Mouse (Mus musculus) gastrocnemius, postnatal 4 days (tissue): ENCODE measurements around the gene Gba2. TPM values are rescaled to one million over a fixed set of nuclear protein-coding genes. Genes with fewer than 3 reads are reported as not detected.
"Not testable (repeated sequence)": the region's sequence is repeated elsewhere in the genome, so short reads cannot be mapped to it uniquely, and the experiment has no call there.

Experiments used
- DNase-seq, 2 experiments: peaks; one replicate each; pipeline ENCODE4 v3.0.0; 2021 to 2022; ENCODE audit warnings: low spot score in 2 of 2, mixed read lengths in 2 of 2
- total RNA-seq, 2 experiments: library from RNA; stranded (reverse); gene quantifications; 2 replicates each; pipeline ENCODE4 v1.2.3; 2021

The Gba2 gene
- total RNA-seq, 2 experiments from 2014 or later: 11.5 to 12.0 TPM

GRCm38 (mm10) chr4:43558028-43558630 is 20.5 kb downstream of the Gba2 start:
- no peak for DNase-seq

DNA sequence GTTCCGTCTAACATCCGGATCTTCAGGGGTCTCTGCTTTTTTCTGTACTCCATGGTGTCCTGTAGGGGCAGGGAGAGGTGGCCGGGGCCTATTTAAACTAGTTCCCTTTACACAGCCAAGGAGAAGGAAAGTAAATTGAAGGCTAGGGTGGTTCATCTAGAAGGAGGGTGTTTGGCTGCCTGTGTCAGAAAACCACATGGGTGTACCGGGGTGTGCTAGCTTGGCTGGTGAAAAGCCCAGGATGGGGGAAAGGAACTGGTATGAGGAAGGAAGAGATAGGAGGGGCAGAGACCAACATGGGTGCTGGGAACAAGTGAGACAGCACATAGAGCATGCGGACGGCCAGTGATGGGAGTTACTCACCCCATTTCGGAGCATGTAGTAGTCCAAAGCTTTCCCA is 22.7 kb downstream of the Gba2 start:
- DNase-seq: no peak

DNA sequence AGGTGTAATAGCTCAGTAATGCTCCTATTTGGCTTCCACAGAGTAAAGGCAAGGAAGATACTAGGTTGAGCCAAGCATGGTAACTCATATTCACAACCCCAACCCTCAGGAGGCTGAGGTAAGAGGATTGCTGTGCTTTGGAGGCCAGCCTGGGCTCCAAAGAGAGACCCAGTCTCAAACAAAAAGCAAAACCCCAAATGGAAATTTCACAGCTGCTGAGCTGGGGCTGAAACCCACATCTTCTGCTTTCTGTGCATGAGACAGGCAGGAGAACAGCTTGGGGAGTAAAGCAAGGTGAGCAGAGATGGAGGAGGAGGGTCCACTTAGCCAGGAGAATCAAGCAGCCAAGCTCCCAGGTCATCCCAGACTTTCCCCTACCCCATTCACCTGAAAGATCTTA is 24.8 kb downstream of the Gba2 start:
- DNase-seq: no peak

GRCm38 (mm10) chr4:43552437-43552836 is 26.2 kb downstream of the Gba2 start:
- DNase-seq: no peak

- DNase-seq: not testable (repeated sequence)
These were observed 26.8 kb downstream of the Gba2 start for GRCm38 (mm10) chr4:43551854-43552253.

DNA sequence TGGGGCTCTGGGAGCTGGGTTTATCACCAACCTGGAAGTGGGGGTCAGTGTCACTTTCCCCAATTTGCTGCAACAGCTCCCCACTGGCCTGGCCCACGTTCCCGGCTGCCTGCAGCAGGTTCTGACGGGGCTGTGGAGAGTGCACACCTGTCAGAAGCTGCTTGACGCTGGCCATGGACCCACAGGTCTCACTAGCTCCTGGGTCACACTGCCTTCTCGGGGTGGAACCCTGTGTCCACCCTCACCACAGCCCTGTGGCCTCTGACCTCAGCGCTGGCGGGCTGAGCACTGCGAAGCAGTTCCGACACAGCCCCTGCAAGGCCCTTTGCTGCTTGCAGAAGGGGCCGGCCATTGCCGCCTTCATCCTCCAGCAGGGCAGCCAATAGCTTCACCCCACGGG is 29.6 kb downstream of the Gba2 start:
- no peak for DNase-seq

GRCm38 (mm10) chr4:43547160-43547559 is 31.5 kb downstream of the Gba2 start:
- no peak for DNase-seq

DNA sequence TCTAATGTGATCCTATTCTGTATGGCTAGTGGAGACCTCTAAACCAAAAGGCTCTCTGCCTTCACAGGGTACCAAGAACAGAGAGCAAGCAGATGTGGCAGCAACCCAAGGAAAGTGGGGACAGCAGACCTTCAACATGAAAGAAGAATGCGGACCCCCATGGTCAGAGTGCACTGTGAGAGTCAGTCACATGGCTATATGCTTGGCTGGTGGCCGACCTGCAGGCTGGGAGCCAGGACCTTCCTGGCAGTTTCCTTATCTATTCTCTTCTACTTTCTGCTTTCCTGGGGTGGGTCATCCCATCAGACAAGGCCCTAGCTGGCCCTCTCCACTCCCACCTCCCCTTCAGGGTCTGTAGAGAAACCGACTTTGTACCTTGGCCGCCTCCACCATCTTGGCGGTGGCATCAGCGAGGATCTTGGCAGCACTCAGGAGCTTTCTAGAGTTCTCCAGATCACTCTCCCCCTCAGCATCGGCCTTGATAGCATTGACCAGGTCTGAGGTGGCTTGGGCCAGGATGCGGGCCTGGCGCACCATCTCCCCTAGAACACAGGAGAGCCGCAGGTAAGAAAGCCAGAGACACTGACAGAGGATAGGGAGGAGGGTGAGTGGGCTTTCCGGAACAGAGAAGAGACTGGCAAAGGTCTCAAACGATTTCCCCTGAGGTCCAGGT is 32.2 kb downstream of the Gba2 start:
- DNase-seq: no peak

DNA sequence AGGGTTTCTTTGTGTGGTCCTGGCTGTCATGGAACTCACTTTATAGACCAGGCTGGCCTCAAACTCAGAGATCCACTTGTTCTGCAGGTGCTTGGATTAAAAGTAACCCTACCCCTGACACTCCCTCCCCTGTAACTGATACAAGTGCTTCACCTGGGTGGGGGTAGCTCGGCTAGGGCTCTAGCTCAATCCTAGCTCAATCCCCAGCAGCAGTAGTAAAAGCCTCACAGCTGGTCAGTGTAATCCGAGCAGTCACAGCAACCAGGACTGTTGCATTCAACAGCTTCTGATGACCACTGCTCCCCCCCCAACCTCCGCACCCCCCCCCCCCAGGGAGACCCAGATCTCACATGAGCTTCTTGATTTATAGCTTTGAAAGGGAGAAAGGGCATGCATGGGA is 36.6 kb downstream of the Gba2 start:
- DNase-seq: no peak

- DNase-seq: no peak
These were observed 42.6 kb downstream of the Gba2 start for GRCm38 (mm10) chr4:43536031-43536430.

DNA sequence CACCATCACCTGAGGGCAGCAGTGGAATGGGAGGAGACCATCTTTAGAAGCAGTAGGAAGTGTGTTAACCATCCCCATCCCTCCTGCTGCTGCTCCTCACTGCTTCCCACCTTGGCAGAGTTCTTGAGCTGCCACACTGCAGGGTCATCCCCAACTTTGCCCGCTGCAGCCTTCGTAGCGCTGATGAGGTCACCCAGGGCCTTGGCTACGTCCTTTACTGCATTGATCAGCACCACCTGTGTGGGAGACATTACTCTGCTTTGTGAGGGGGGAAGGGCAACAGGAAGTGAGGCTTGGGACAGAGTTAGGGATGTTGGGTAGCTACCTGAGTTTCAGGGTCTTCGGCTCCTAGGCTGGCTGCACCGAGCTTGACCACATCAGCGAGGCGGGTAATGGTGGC is 43.0 kb downstream of the Gba2 start:
- no peak for DNase-seq

- no peak for DNase-seq
These were observed 45.4 kb downstream of the Gba2 start for GRCm38 (mm10) chr4:43533270-43533669.

DNA sequence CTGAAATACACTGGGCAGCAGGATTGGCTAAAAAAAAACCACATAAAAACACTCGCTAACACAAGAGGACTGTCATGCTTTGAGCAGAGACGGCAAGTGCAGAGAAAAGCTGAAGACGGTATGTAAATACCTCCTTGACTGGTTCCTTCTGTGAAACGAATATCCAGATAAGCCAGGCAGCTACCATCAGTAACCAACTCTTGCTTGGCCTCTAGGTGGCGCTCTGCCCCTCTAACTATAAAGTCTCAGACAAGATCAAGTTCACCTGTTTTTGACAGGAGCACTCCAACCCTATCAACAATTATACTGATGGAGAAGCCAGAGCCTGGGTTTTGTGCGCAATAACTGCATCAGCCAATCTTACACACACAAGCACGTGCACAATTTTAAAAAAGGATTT is 48.1 kb downstream of the Gba2 start:
- DNase-seq: peak in 1 of 2 experiments; percentile 74

DNA sequence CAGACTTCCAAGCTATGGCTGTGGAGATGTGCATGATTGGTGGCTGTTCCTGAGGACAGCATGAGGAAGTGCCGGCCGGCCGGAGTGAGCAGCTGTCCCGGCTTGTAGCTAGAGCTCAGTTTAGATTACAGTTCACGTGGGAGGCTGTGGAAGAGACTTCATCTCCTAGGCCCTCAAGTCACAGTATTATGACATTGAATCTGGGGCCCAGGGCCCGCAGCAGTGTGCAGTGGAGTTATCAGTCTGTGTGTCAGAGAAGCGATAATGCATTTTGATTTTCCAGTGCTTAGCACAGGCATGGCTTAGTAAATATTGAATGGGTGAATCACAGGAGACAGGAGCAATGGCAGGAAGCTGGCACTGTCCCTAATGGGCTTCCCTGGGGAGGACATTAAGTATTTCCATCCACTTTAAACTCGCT is 48.6 kb downstream of the Gba2 start:
- DNase-seq: no peak

DNA sequence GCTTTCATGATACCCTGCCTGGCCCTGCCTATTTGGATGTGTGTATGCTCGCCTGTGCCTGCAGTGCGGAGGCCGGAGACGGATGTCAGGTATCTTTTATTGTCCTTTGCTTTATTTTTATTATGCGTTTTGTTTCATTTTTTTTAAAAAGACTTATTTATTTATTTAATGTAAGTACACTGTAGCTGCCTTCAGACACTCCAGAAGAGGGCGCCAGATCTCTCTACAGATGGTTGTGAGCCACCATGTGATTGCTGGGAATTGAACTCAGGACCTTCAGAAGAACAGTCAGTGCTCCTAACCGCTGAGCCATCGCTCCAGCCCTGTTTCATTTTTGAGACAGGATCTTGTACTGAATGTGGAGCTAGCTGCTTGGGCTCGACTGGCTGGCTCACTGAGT is 50.2 kb downstream of the Gba2 start:
- DNase-seq: no peak

DNA sequence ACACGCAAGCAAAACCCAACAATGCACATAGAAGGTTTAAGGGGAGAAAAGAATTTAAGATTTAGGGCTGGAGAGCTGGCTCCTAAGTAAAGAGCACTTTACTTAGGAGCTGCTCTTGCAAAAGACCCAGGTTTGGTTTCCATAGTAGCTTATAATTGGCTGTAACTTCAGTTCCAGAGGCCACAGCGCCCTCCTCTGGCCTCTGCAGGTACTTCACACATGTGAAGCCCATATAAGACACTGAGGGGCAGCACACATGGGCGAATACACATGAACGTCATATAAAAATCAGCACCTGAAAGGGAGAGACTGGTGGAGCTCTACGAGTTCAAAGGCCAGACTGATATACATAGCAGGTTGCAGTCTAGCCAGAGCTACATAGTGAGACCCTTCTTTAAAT is 50.8 kb downstream of the Gba2 start:
- DNase-seq: no peak

DNA sequence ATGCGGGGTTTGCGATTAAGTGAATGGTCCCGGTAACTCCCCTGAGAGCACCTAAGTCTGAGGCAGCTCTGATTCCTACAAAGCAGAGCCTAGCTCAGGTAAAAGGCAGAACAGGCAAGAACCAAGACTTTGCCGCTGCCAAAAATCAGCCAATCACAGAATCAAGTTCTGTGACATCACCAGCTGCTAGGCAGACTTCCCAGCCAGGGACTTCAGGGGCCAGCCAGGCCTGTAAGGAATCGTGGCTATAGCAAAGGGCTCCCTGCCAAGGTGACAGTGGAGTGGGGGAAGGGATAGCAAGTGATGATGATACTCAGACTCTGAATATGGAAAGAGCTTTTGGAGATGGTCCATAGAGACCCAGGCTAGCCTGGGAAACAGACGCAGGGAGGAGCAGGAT is 58.7 kb downstream of the Gba2 start:
- DNase-seq: peak; percentile 75 to 84

DNA sequence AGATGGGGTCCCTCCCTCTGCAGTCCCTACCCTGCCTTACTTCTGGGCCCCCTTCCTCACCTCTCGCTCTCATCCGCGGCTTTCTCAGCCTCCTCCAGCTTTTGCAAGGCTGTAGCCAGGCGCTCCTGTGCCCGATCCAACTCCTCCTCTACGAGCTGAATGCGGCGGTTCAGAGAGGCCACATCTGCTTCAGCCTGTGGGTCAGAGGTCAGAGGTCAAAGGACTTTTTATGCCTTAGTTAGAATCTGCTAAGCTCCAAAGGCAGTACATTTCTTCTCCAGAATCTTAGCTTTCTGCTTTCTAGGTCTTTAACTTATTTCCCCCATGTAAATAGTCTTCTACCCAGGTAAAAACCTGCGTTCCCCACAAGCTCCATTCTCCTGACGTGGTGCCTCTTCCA is 59.1 kb downstream of the Gba2 start:
- DNase-seq: no peak

Other genes with a start within 250 kb of the Gba2 start
- gene Rusc2, start 196.9 kb downstream of the Gba2 start, total RNA-seq: 10 to 100 TPM; 58.6 to 63.4 TPM
- gene Fam166b, start 149.7 kb downstream of the Gba2 start, total RNA-seq: under 1 TPM in 1 of 2 experiments, not detected in 1; 0.47 TPM
- gene Tesk1, start 136.9 kb downstream of the Gba2 start, total RNA-seq: 10 to 100 TPM; 39.3 to 40.9 TPM
- gene Cd72, start 124.2 kb downstream of the Gba2 start, total RNA-seq: under 1 TPM; 0.32 to 0.75 TPM
- not detected for gene Sit1, start 95.1 kb downstream of the Gba2 start, total RNA-seq
- 10 to 100 TPM; 23.3 to 28.6 TPM for gene Ccdc107, start 86.0 kb downstream of the Gba2 start, total RNA-seq
- 1 to 10 TPM; 7.9 to 8.9 TPM for gene Arhgef39, start 79.2 kb downstream of the Gba2 start, total RNA-seq
- gene Car9, start 71.9 kb downstream of the Gba2 start, total RNA-seq: 1 to 10 TPM; 1.2 to 3.1 TPM
- 1,000 to 10,000 TPM; 9,033 to 9,337 TPM for gene Tpm2, start 55.1 kb downstream of the Gba2 start, total RNA-seq
- gene Creb3, start 16.5 kb downstream of the Gba2 start, total RNA-seq: 10 to 100 TPM; 51.9 to 55.1 TPM
- 100 to 1,000 TPM; 137 to 140 TPM for gene Tln1, start 16.2 kb downstream of the Gba2 start, total RNA-seq
- 10 to 100 TPM; 37.1 to 41.3 TPM for gene Rgp1, start 158 bp downstream of the Gba2 start, total RNA-seq
- not detected for gene Msmp, start 5.6 kb upstream of the Gba2 start, total RNA-seq
- gene Npr2, start 53.1 kb upstream of the Gba2 start, total RNA-seq: 10 to 100 TPM; 42.9 to 49.7 TPM
- gene Spag8, start 74.7 kb upstream of the Gba2 start, total RNA-seq: under 1 TPM in 1 of 2 experiments, not detected in 1; 0.26 TPM
- 10 to 100 TPM; 57.6 to 66.5 TPM for gene Hint2, start 77.6 kb upstream of the Gba2 start, total RNA-seq
- 10 to 100 TPM in 1 of 2 experiments, 1 to 10 TPM in 1; 9.4 to 12.0 TPM for gene Tmem8b, start 90.1 kb upstream of the Gba2 start, total RNA-seq
- under 1 TPM; 0.13 to 0.44 TPM for gene Fam221b, start 90.3 kb upstream of the Gba2 start, total RNA-seq
- gene Olfr70, start 121.9 kb upstream of the Gba2 start, total RNA-seq: not detected
- gene Olfr71, start 131.4 kb upstream of the Gba2 start, total RNA-seq: not detected
- gene Hrct1, start 148.3 kb upstream of the Gba2 start, total RNA-seq: 1 to 10 TPM; 2.2 TPM
- gene Spaar, start 151.2 kb upstream of the Gba2 start, total RNA-seq: 1 to 10 TPM; 1.4 to 1.5 TPM
- not detected for gene Olfr159, start 192.1 kb upstream of the Gba2 start, total RNA-seq
- gene Olfr156, start 245.0 kb upstream of the Gba2 start, total RNA-seq: not detected